Mouse (Mus musculus) liver, adult 2 months (tissue): Measurements from ENCODE around the gene Ppp2r2d. TPM values are rescaled to one million over a fixed set of nuclear protein-coding genes. Genes with fewer than 3 reads are reported as not detected.

Experiments used
- DNase-seq: peaks from one replicate; pipeline ENCODE4 v3.0.0-alpha.2; 2011; ENCODE audit warnings: low read depth, low spot score; ENCODE audit errors: extremely low read depth
- H3K27ac ChIP-seq: fragments of 200-500 bp; replicated peaks from 2 replicates; pipeline ENCODE4 v1.5.1; 2012; ENCODE audit warnings: low read depth, mild to moderate bottlenecking, control low read depth, inconsistent platforms, low read length; ENCODE audit not compliant: insufficient read depth
- H3K27me3 ChIP-seq: fragments of 200-500 bp; 2 replicates; pipeline ENCODE4 v1.6.1; 2012; ENCODE audit warnings: mild to moderate bottlenecking, moderate library complexity, low read length, inconsistent platforms; ENCODE audit not compliant: control insufficient read depth, insufficient read depth
- H3K36me3 ChIP-seq: fragments of 200-500 bp; 2 replicates; pipeline ENCODE4 v1.6.1; 2012; ENCODE audit warnings: low read length, inconsistent platforms; ENCODE audit not compliant: control insufficient read depth, insufficient read depth
- H3K4me1 ChIP-seq: fragments of 200-500 bp; 2 replicates; pipeline ENCODE4 v1.6.1; 2011; ENCODE audit warnings: low read length; ENCODE audit not compliant: control insufficient read depth, insufficient read depth
- H3K4me3 ChIP-seq: fragments of 200-500 bp; 2 replicates; pipeline ENCODE4 v1.5.1; 2011; ENCODE audit warnings: low read depth, mild to moderate bottlenecking, control low read depth, low read length, moderate library complexity; ENCODE audit not compliant: insufficient read depth
- H3K79me2 ChIP-seq: fragments of 200-500 bp; 2 replicates; pipeline ENCODE4 v1.6.1; 2012; ENCODE audit warnings: inconsistent platforms, mild to moderate bottlenecking, low read length, moderate library complexity; ENCODE audit not compliant: control insufficient read depth, insufficient read depth
- H3K9ac ChIP-seq: fragments of 200-500 bp; 2 replicates; pipeline ENCODE4 v1.6.1; 2012; ENCODE audit warnings: low read depth, mild to moderate bottlenecking, control low read depth, inconsistent platforms, low read length
- CTCF ChIP-seq: fragments of 200-500 bp; IDR thresholded peaks from 2 replicates; pipeline ENCODE4 v1.5.1; 2011; ENCODE audit warnings: low read depth, low read length, control low read depth
- POLR2A ChIP-seq: fragments of 200-500 bp; IDR thresholded peaks from 2 replicates; pipeline ENCODE4 v1.6.1; 2011; ENCODE audit warnings: low read length, control low read depth; ENCODE audit not compliant: insufficient read depth; ENCODE audit errors: extremely low read depth
- WGBS: fragments of 180-500 bp; shearing (Covaris S2); methylation state at CpG from one replicate; pipeline ENCODE4 v1.1.7; 2018; 5-methylcytosine and 5-hydroxymethylcytosine counted together
- polyA plus RNA-seq: library from polyadenylated mRNA; depleted of rRNA; stranded (reverse); fragments of >200 nt; gene quantifications from 2 replicates; pipeline ENCODE4 v1.2.3, GENCODE M21; 2012
- total RNA-seq: library from RNA; depleted of rRNA; stranded (reverse); fragments of >200 nt; gene quantifications from 2 replicates; pipeline ENCODE4 v1.2.3, GENCODE M21; 2014

Ppp2r2d gene
- total and polyA plus RNA-seq, 2 experiments: 15.0 to 28.2 TPM

- Histone ChIP-seq H3K9ac (no peak overlapping the region), H3K36me3 (peaks cover 47% of the 10 kb centered on the region), H3K79me2 (peaks cover 19% of the 10 kb centered on the region), H3K27ac (peak overlapping the region; percentile 37), H3K4me1 (peaks cover 28% of the 10 kb centered on the region), H3K27me3 (no peaks in the 10 kb centered on the region), H3K4me3 (no peak overlapping the region)
- TF ChIP-seq POLR2A (no peak), CTCF (no peak)
- DNase-seq: peak; percentile 51
- WGBS: 66% methylated on average over 4 of the region's 4 CpGs
Observed at GRCm38 (mm10) chr7:138898743-138899142, 52.9 kb downstream of the Ppp2r2d start.

GRCm38 (mm10) chr7:138903886-138904435 lies 58.1 kb downstream of the Ppp2r2d start:
- Histone ChIP-seq H3K27me3 (no peaks in the 10 kb centered on the region), H3K4me1 (peaks cover 32% of the 10 kb centered on the region), H3K79me2 (peaks cover 37% of the 10 kb centered on the region), H3K27ac (peak overlapping the region; percentile 71), H3K9ac (peak overlapping the region; percentile 45), H3K4me3 (no peak overlapping the region), H3K36me3 (peaks cover 9% of the 10 kb centered on the region)
- DNase-seq: peak; percentile 93
- TF ChIP-seq CTCF (no peak), POLR2A (no peak)
- WGBS: 12% methylated on average over 7 of the region's 7 CpGs

GRCm38 (mm10) chr7:138906441-138906840 lies 60.6 kb downstream of the Ppp2r2d start:
- no peak for DNase-seq
- Histone ChIP-seq H3K4me1 (peaks cover 30% of the 10 kb centered on the region), H3K36me3 (peaks cover 2% of the 10 kb centered on the region; the same call in 1 of the 2 replicates), H3K4me3 (peak overlapping the region; percentile 52), H3K27me3 (no peaks in the 10 kb centered on the region), H3K27ac (peak overlapping the region; percentile 63), H3K79me2 (peaks cover 34% of the 10 kb centered on the region), H3K9ac (peak overlapping the region; percentile 65)
- 6% methylated on average over 1 of the region's 1 CpGs for WGBS
- TF ChIP-seq CTCF (no peak), POLR2A (no peak)

- Histone ChIP-seq H3K4me3 (peak overlapping the region; percentile 100), H3K36me3 (peaks cover 2% of the 10 kb centered on the region; the same call in 1 of the 2 replicates), H3K27me3 (no peaks in the 10 kb centered on the region), H3K4me1 (peaks cover 24% of the 10 kb centered on the region), H3K79me2 (peaks cover 29% of the 10 kb centered on the region), H3K9ac (peak overlapping the region; percentile 65), H3K27ac (peak overlapping the region; percentile 64)
- TF ChIP-seq CTCF: no peak
- TF ChIP-seq POLR2A: peak; percentile 39; the same call in 1 of the 2 replicates
- peak; percentile 90 for DNase-seq
- 7% methylated on average over 7 of the region's 7 CpGs for WGBS
Observed at GRCm38 (mm10) chr7:138907043-138907442, 61.2 kb downstream of the Ppp2r2d start.

- WGBS: 28% methylated on average over 5 of the region's 5 CpGs
- Histone ChIP-seq H3K4me1 (peaks cover 17% of the 10 kb centered on the region), H3K36me3 (peaks cover 2% of the 10 kb centered on the region; the same call in 1 of the 2 replicates), H3K27me3 (no peaks in the 10 kb centered on the region), H3K9ac (peak overlapping the region; percentile 100), H3K4me3 (peak overlapping the region; percentile 100), H3K79me2 (peaks cover 26% of the 10 kb centered on the region), H3K27ac (peak overlapping the region; percentile 100)
- peak; percentile 91 for DNase-seq
- TF ChIP-seq POLR2A (peak; percentile 56; the same call in 1 of the 2 replicates), CTCF (no peak)
Observed at GRCm38 (mm10) chr7:138907976-138908375, 62.1 kb downstream of the Ppp2r2d start.

- peak overlapping the region; percentile 100 for H3K9ac ChIP-seq
- H3K79me2 ChIP-seq: peaks cover 24% of the 10 kb centered on the region
- H3K27ac ChIP-seq: peak overlapping the region; percentile 100
- H3K4me1 ChIP-seq: peaks cover 17% of the 10 kb centered on the region
- TF ChIP-seq POLR2A (no peak), CTCF (no peak)
- H3K27me3 ChIP-seq: no peaks in the 10 kb centered on the region
- peaks cover 2% of the 10 kb centered on the region; the same call in 1 of the 2 replicates for H3K36me3 ChIP-seq
- peak; percentile 30 for DNase-seq
- H3K4me3 ChIP-seq: peak overlapping the region; percentile 100
- WGBS: 4% methylated on average over 10 of the region's 10 CpGs
Observed at GRCm38 (mm10) chr7:138908768-138909276, 62.9 kb downstream of the Ppp2r2d start.
